Mouse (Mus musculus): Measurements from ENCODE around the gene Grk2.

GRCm38 (mm10) chr19:4299574-4300270 lies 6.3 kb downstream of the Grk2 start:
- TF ChIP-seq CTCF (IDR thresholded peaks at IDR 0.05; ENCODE audit: low read depth) (no peak), EP300 (IDR thresholded peaks at IDR 0.05; ENCODE audit: low read depth) (no peak)

Measured in liver, postnatal 0 days (tissue).